Comparison of ENCODE assay signal across 9 mouse cellular contexts in the genomic region with DNA sequence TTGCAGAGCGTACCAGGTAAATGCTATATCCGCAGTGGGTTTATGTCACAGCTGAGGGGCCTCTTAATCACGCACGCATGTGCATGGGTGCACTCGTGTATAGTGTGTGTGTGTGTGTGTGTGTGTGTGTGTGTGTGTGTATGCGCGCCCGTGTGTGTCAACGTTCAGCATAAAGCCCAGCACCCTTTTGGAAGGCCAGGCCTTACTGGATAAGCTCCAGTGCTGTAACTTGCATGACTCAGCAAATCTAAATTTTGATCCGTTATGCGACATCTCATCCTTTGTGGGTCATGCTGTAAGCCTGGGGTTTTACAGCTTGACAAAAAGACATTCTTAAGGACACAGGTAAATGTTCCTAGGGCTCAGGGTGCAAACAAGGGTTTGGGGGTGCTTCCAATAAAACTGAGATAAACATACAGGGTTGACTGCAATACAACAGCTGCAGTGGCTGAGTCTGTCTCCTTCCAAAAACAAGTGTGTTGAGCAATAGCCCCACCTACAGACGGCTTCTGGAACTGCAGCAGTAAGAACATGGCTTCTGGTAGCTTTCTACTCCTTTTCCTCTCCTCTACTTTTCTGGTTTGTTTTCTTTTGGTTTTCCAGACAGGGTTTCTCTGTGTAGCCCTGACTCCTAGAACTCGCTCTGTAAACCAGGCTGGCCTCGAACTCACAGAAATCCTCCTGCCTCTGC. TPM values are rescaled to one million over a fixed set of nuclear protein-coding genes. Genes with fewer than 3 reads are reported as not detected.
DNase-seq lines count a peak whose midpoint lies in the region; ATAC-seq and TF ChIP-seq lines count a peak whose summit lies in the region.
"Had no signal": no experiment of that assay in that cellular context is flagged by ENCODE, and none has a peak within 500 bp of the region (broad histone marks: within the 10 kb centered on the region; RNA-seq: fewer than 3 reads in every experiment).

No protein-coding gene starts in this region.

- DNase-seq in urinary bladder, postnatal 14 days (ENCODE audit: low spot score) = peak; percentile 66
- DNase-seq in urinary bladder, postnatal 10 days (ENCODE audit: low spot score) = no peak
- DNase-seq in cerebellum, adult 9-11 months = peak; percentile 42
- peak; percentile 48 to 78 for DNase-seq in frontal cortex, postnatal 10 days (ENCODE audit: low spot score in 2 of 2)
- DNase-seq in limb, embryonic 10.5 days (ENCODE audit: low spot score) = peak; percentile 73
- DNase-seq in midbrain, postnatal 0 days (ENCODE audit: low spot score) = peak; percentile 88
- DNase-seq in splenic B cell, adult 2 months (ENCODE audit: low read depth, low spot score) = peak; percentile 85

- no peaks in the 10 kb centered on the region for H3K27me3 ChIP-seq in intestine, postnatal 0 days (replicated peaks; ENCODE audit: control insufficient read depth, insufficient read depth, low read length)
- H3K27me3 ChIP-seq in limb, embryonic 10.5 days (ENCODE audit: low read depth, poor library complexity, severe bottlenecking) = no peaks in the 10 kb centered on the region
- H3K27me3 ChIP-seq in midbrain, postnatal 0 days (ENCODE audit: insufficient read depth, low read length) = no peaks in the 10 kb centered on the region
- H3K27me3 ChIP-seq in splenic B cell, adult 2 months (ENCODE audit: control insufficient read depth, insufficient read depth, low read length, poor library complexity, severe bottlenecking) = no peaks in the 10 kb centered on the region
- H3K27me3 ChIP-seq: embryonic facial prominence, embryonic 13.5 days had no signal

- no peaks in the 10 kb centered on the region for H3K4me1 ChIP-seq in intestine, postnatal 0 days (replicated peaks; ENCODE audit: control insufficient read depth, insufficient read depth, low read length)
- H3K4me1 ChIP-seq in limb, embryonic 10.5 days = no peaks in the 10 kb centered on the region
- no peaks in the 10 kb centered on the region for H3K4me1 ChIP-seq in midbrain, postnatal 0 days (ENCODE audit: insufficient read depth, low read length)
- H3K4me1 ChIP-seq: embryonic facial prominence, embryonic 13.5 days had no signal

- no peak for ATAC-seq in intestine, postnatal 0 days
- ATAC-seq in midbrain, postnatal 0 days (ENCODE audit: low FRiP score) = peak; percentile 59

- H3K4me2 ChIP-seq in intestine, postnatal 0 days (replicated peaks; ENCODE audit: low read depth) = no peak overlapping the region
- no peak overlapping the region for H3K4me2 ChIP-seq in midbrain, postnatal 0 days (ENCODE audit: low read depth, low read length, poor library complexity, severe bottlenecking)
- H3K4me2 ChIP-seq: embryonic facial prominence, embryonic 13.5 days had no signal

- no peaks in the 10 kb centered on the region for H3K36me3 ChIP-seq in intestine, postnatal 0 days (ENCODE audit: control insufficient read depth, insufficient read depth)
- H3K36me3 ChIP-seq in limb, embryonic 10.5 days = no peaks in the 10 kb centered on the region
- no peaks in the 10 kb centered on the region for H3K36me3 ChIP-seq in midbrain, postnatal 0 days (ENCODE audit: insufficient read depth, low read length)
- no peaks in the 10 kb centered on the region for H3K36me3 ChIP-seq in splenic B cell, adult 2 months (ENCODE audit: control insufficient read depth, insufficient read depth, low read length, poor library complexity, severe bottlenecking)
- H3K36me3 ChIP-seq: embryonic facial prominence, embryonic 13.5 days had no signal

- H3K27ac ChIP-seq in intestine, postnatal 0 days (ENCODE audit: low read depth, low read length) = no peak overlapping the region
- no peak overlapping the region for H3K27ac ChIP-seq in limb, embryonic 10.5 days
- H3K27ac ChIP-seq in midbrain, postnatal 0 days (ENCODE audit: low read depth, low read length) = no peak overlapping the region
- H3K27ac ChIP-seq: embryonic facial prominence, embryonic 13.5 days had no signal

- H3K9ac ChIP-seq in intestine, postnatal 0 days (ENCODE audit: low read depth, low read length) = no peak overlapping the region
- no peak overlapping the region for H3K9ac ChIP-seq in midbrain, postnatal 0 days (replicated peaks; ENCODE audit: low read length, poor library complexity, severe bottlenecking)
- H3K9ac ChIP-seq: embryonic facial prominence, embryonic 13.5 days had no signal

- TF ChIP-seq CTCF in intestine, postnatal 0 days (IDR thresholded peaks at IDR 0.05; ENCODE audit: low read depth) = peak; percentile 88
- peak; percentile 94 for TF ChIP-seq CTCF in midbrain, postnatal 0 days (IDR thresholded peaks at IDR 0.05)

- WGBS in intestine, postnatal 0 days = 76% methylated on average over 14 of the region's 14 CpGs
- WGBS in limb, embryonic 10.5 days = 76% methylated on average over 14 of the region's 14 CpGs
- 74% methylated on average over 14 of the region's 14 CpGs for WGBS in midbrain, postnatal 0 days

- no peaks in the 10 kb centered on the region for H3K9me3 ChIP-seq in intestine, postnatal 0 days (ENCODE audit: control insufficient read depth)
- no peaks in the 10 kb centered on the region for H3K9me3 ChIP-seq in limb, embryonic 10.5 days (replicated peaks)
- H3K9me3 ChIP-seq in midbrain, postnatal 0 days (ENCODE audit: low read length) = no peaks in the 10 kb centered on the region
- H3K9me3 ChIP-seq: embryonic facial prominence, embryonic 13.5 days had no signal

- H3K4me3 ChIP-seq in intestine, postnatal 0 days (ENCODE audit: low read depth, low read length) = no peak overlapping the region
- no peak overlapping the region for H3K4me3 ChIP-seq in limb, embryonic 10.5 days
- no peak overlapping the region for H3K4me3 ChIP-seq in midbrain, postnatal 0 days (ENCODE audit: low read depth, low read length)
- H3K4me3 ChIP-seq: embryonic facial prominence, embryonic 13.5 days had no signal

RNA-seq across cellular contexts. Expression of a gene that starts 28.2 kb away (rescaled TPM):
- 0.05 TPM in 1 of 2 replicates, not detected in the other for polyA plus RNA-seq in intestine, postnatal 0 days (2015; fragmentation: Nextera tagmentation; extraction: Ambion mirVana)
- polyA plus RNA-seq in limb, embryonic 10.5 days (2016; fragmentation: Nextera tagmentation; extraction: Ambion mirVana) = not detected in 2 replicates
- 0.19 TPM in 1 of 2 replicates, not detected in the other for total RNA-seq in midbrain, postnatal 0 days (2014; rRNA removed)
- polyA plus RNA-seq in midbrain, postnatal 0 days (2015; fragmentation: Nextera tagmentation; extraction: Ambion mirVana) = 0.10 and 0.26 TPM in 2 replicates
- polyA plus RNA-seq: embryonic facial prominence, embryonic 13.5 days had no signal
